Mouse (Mus musculus) lung, postnatal 0 days (tissue): ENCODE measurements at regions not wholly inside any gene's neighbourhood (a gene's known extent, or its start where the extent isn't known, plus 50 kb on each side); places are given as distances from the start of the nearest gene placed in this dataset.

Experiments
- ATAC-seq: fragments of 200-750 bp; cut with Nextera tagmentation; 2 replicates; pipeline ENCODE4 v1.8.0; 2017; ENCODE audit warnings: moderate library complexity
- DNase-seq: peaks from one replicate; pipeline ENCODE4 v3.0.0-alpha.2; 2016; ENCODE audit warnings: low spot score
- H3K27ac ChIP-seq: fragments of 300-500 bp; sonication (generic); 2 replicates; pipeline ENCODE4 v1.5.1; 2014; ENCODE audit warnings: antibody characterized with exemption, mild to moderate bottlenecking, low read length, mixed read lengths
- H3K27me3 ChIP-seq: fragments of 300-500 bp; sonication (generic); replicated peaks from 2 replicates; pipeline ENCODE4 v1.6.1; 2014; ENCODE audit warnings: low read length, mixed read lengths; ENCODE audit not compliant: insufficient read depth
- H3K36me3 ChIP-seq: fragments of 300-500 bp; sonication (generic); 2 replicates; pipeline ENCODE4 v1.6.1; 2014; ENCODE audit warnings: low read length, mixed read lengths; ENCODE audit not compliant: insufficient read depth
- H3K4me1 ChIP-seq: fragments of 300-500 bp; sonication (generic); 2 replicates; pipeline ENCODE4 v1.6.1; 2014; ENCODE audit warnings: antibody characterized with exemption, low read depth, low read length, mixed read lengths; ENCODE audit not compliant: insufficient read depth
- H3K4me2 ChIP-seq: fragments of 300-500 bp; sonication (generic); replicated peaks from 2 replicates; pipeline ENCODE4 v1.6.1; 2014; ENCODE audit warnings: low read depth, mild to moderate bottlenecking, low read length, moderate library complexity, mixed read lengths
- H3K4me3 ChIP-seq: fragments of 300-500 bp; sonication (generic); 2 replicates; pipeline ENCODE4 v1.5.1; 2014; ENCODE audit warnings: low read depth, low read length
- H3K9ac ChIP-seq: fragments of 300-500 bp; sonication (generic); replicated peaks from 2 replicates; pipeline ENCODE4 v1.6.1; 2014; ENCODE audit warnings: low read depth, mild to moderate bottlenecking
- H3K9me3 ChIP-seq: fragments of 300-500 bp; sonication (generic); 2 replicates; pipeline ENCODE4 v1.6.1; 2016; ENCODE audit warnings: low read length, mixed read lengths
- CTCF ChIP-seq: IDR thresholded peaks from 2 replicates; pipeline ENCODE4 v1.5.1; 2016; ENCODE audit warnings: antibody characterized with exemption, mild to moderate bottlenecking
- EP300 ChIP-seq: IDR thresholded peaks from 2 replicates; pipeline ENCODE4 v1.6.1; 2016; ENCODE audit warnings: antibody characterized with exemption, mild to moderate bottlenecking, control low read depth
- WGBS: fragments of 180-500 bp; shearing (Covaris S2); extraction: QIAGEN DNeasy Blood & Tissue Kit; methylation state at CpG from one replicate; pipeline ENCODE4 v1.1.7; 2014; 5-methylcytosine and 5-hydroxymethylcytosine counted together

GRCm38 (mm10) chr3:124755693-124756435 lies 175.0 kb upstream of the 1700003H04Rik start:
- H3K9me3 ChIP-seq: no peaks in the 10 kb centered on the region
- TF ChIP-seq CTCF (no peak), EP300 (no peak)
- ATAC-seq (no peak), DNase-seq (no peak)
- H3K9ac ChIP-seq: no peak overlapping the region
- WGBS: 82% methylated on average over 2 of the region's 2 CpGs
- H3K4me3 ChIP-seq: no peak overlapping the region
- H3K27ac ChIP-seq: no peak overlapping the region
- H3K36me3 ChIP-seq: no peaks in the 10 kb centered on the region
- no peak overlapping the region for H3K4me2 ChIP-seq
- no peaks in the 10 kb centered on the region for H3K27me3 ChIP-seq
- H3K4me1 ChIP-seq: no peaks in the 10 kb centered on the region

DNA sequence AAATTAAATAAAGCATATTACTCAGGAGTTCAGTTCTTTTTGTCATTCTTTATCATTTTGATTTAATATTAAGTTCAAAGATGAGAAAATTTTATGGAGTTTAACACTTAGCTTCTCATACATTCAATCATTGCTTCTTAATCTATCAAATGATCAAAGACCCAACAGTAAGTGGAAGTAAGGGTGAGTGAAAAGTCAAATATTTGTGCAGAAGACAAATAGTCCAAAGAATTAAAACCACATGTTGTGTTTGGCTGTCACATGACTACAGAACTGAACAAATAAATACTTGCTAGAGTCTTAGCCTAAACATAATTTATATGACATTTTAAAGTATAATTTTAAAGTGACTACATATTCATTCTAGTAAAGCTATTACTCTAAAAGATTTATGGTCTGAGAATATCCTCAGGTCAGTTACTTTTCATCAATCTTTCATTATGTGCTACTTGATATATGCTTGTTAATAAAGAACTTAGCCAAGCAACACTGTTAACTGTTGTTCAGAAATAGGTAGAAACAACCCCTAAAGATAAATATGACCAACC lies 171.7 kb upstream of the 1700003H04Rik start:
- H3K4me3 ChIP-seq: no peak overlapping the region
- no peak overlapping the region for H3K9ac ChIP-seq
- ATAC-seq (no peak), DNase-seq (no peak)
- TF ChIP-seq EP300 (no peak), CTCF (no peak)
- no peaks in the 10 kb centered on the region for H3K36me3 ChIP-seq
- no peaks in the 10 kb centered on the region for H3K9me3 ChIP-seq
- H3K4me2 ChIP-seq: no peak overlapping the region
- no peaks in the 10 kb centered on the region for H3K4me1 ChIP-seq
- H3K27me3 ChIP-seq: no peaks in the 10 kb centered on the region
- no peak overlapping the region for H3K27ac ChIP-seq

DNA sequence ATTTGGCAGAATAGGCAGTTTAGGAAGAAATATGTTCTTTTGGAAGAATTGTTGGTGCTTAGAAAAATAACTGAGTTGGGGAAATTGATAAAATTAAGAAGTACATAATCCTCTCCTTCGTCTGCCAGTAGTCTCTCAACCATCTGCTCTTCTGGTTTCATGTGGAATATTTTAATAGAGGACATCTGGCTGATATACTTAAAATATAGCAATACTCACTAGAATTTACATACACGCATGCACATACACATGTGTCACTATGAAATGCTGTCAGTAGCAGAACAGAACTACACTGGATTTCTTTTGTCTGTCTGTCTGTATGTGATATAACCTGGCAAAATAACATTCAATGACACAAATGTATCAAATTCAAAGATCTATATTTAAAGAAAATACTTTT lies 168.4 kb upstream of the 1700003H04Rik start:
- no peak overlapping the region for H3K4me3 ChIP-seq
- no peaks in the 10 kb centered on the region for H3K36me3 ChIP-seq
- WGBS: 59% methylated on average over 2 of the region's 2 CpGs
- no peak for DNase-seq
- no peaks in the 10 kb centered on the region for H3K4me1 ChIP-seq
- no peaks in the 10 kb centered on the region for H3K9me3 ChIP-seq
- no peak for ATAC-seq
- no peak overlapping the region for H3K4me2 ChIP-seq
- TF ChIP-seq CTCF (no peak), EP300 (no peak)
- no peaks in the 10 kb centered on the region for H3K27me3 ChIP-seq
- no peak overlapping the region for H3K27ac ChIP-seq
- H3K9ac ChIP-seq: no peak overlapping the region

GRCm38 (mm10) chr3:124728281-124728680 lies 147.4 kb upstream of the 1700003H04Rik start:
- no peak overlapping the region for H3K9ac ChIP-seq
- DNase-seq: no peak
- WGBS: 74% methylated on average over 5 of the region's 5 CpGs
- H3K4me1 ChIP-seq: no peaks in the 10 kb centered on the region
- no peak overlapping the region for H3K4me2 ChIP-seq
- H3K36me3 ChIP-seq: no peaks in the 10 kb centered on the region
- TF ChIP-seq EP300 (no peak), CTCF (no peak)
- H3K27ac ChIP-seq: no peak overlapping the region
- no peak overlapping the region for H3K4me3 ChIP-seq
- no peak for ATAC-seq
- H3K9me3 ChIP-seq: no peaks in the 10 kb centered on the region
- H3K27me3 ChIP-seq: no peaks in the 10 kb centered on the region

GRCm38 (mm10) chr3:124712166-124712565 lies 131.3 kb upstream of the 1700003H04Rik start:
- DNase-seq: no peak
- no peak for ATAC-seq
- Histone ChIP-seq H3K4me3 (no peak overlapping the region), H3K27ac (no peak overlapping the region), H3K36me3 (no peaks in the 10 kb centered on the region), H3K9me3 (no peaks in the 10 kb centered on the region), H3K27me3 (no peaks in the 10 kb centered on the region), H3K4me2 (no peak overlapping the region), H3K9ac (no peak overlapping the region), H3K4me1 (no peaks in the 10 kb centered on the region)
- TF ChIP-seq EP300 (no peak), CTCF (no peak)
- WGBS: 76% methylated on average over 2 of the region's 2 CpGs

GRCm38 (mm10) chr3:124673551-124673950 lies 92.7 kb upstream of the 1700003H04Rik start:
- no peak overlapping the region for H3K9ac ChIP-seq
- H3K27ac ChIP-seq: no peak overlapping the region
- 26% methylated on average over 2 of the region's 2 CpGs for WGBS
- H3K36me3 ChIP-seq: no peaks in the 10 kb centered on the region
- H3K4me2 ChIP-seq: no peak overlapping the region
- DNase-seq: no peak
- H3K27me3 ChIP-seq: no peaks in the 10 kb centered on the region
- H3K9me3 ChIP-seq: no peaks in the 10 kb centered on the region
- H3K4me1 ChIP-seq: no peaks in the 10 kb centered on the region
- H3K4me3 ChIP-seq: no peak overlapping the region
- TF ChIP-seq CTCF (no peak), EP300 (no peak)
- no peak for ATAC-seq
